Mouse (Mus musculus): ENCODE data around the gene Auts2. TPM values are rescaled to one million over a fixed set of nuclear protein-coding genes. Genes with fewer than 3 reads are reported as not detected.

The Auts2 gene
- polyA plus RNA-seq, 1 experiment from 2014 or later, result 7.5 TPM

GRCm38 (mm10) chr5:132033491-132034350 lies 509.4 kb downstream of the Auts2 start:
- DNase-seq (ENCODE audit: low spot score), result no peak
- ATAC-seq (replicated peaks; ENCODE audit: low FRiP score, low read depth), result no peak
- Histone ChIP-seq H3K9me3 (replicated peaks; ENCODE audit: low read length) (no peaks in the 10 kb centered on the region), H3K4me2 (ENCODE audit: low read length) (no peak overlapping the region), H3K27me3 (ENCODE audit: insufficient read depth, low read length) (no peaks in the 10 kb centered on the region), H3K4me3 (replicated peaks; ENCODE audit: low read depth, low read length) (no peak overlapping the region), H3K36me3 (ENCODE audit: insufficient read depth, low read length) (no peaks in the 10 kb centered on the region), H3K4me1 (replicated peaks; ENCODE audit: insufficient read depth, low read length) (no peaks in the 10 kb centered on the region), H3K9ac (ENCODE audit: low read depth, low read length) (no peak overlapping the region), H3K27ac (no peak overlapping the region)
- TF ChIP-seq CTCF (IDR thresholded peaks at IDR 0.05; ENCODE audit: low read depth), result no peak
- WGBS, result 75% methylated on average over 15 of the region's 15 CpGs

- no peaks in the 10 kb centered on the region for H3K27me3 ChIP-seq (ENCODE audit: insufficient read depth, low read length)
- no peaks in the 10 kb centered on the region for H3K36me3 ChIP-seq (ENCODE audit: insufficient read depth, low read length)
- TF ChIP-seq CTCF (IDR thresholded peaks at IDR 0.05; ENCODE audit: low read depth), result no peak
- DNase-seq (ENCODE audit: low spot score), result no peak
- H3K9me3 ChIP-seq (replicated peaks; ENCODE audit: low read length), result no peaks in the 10 kb centered on the region
- H3K4me2 ChIP-seq (ENCODE audit: low read length), result no peak overlapping the region
- ATAC-seq (replicated peaks; ENCODE audit: low FRiP score, low read depth), result no peak
- H3K27ac ChIP-seq, result no peak overlapping the region
- H3K4me1 ChIP-seq (replicated peaks; ENCODE audit: insufficient read depth, low read length), result no peaks in the 10 kb centered on the region
- H3K4me3 ChIP-seq (replicated peaks; ENCODE audit: low read depth, low read length), result no peak overlapping the region
- no peak overlapping the region for H3K9ac ChIP-seq (ENCODE audit: low read depth, low read length)
- WGBS, result 67% methylated on average over 15 of the region's 15 CpGs
Measured at GRCm38 (mm10) chr5:132030941-132031531, 512.1 kb downstream of the Auts2 start.

- WGBS, result 87% methylated on average over 11 of the region's 11 CpGs
- DNase-seq (ENCODE audit: low spot score) (no peak), ATAC-seq (replicated peaks; ENCODE audit: low FRiP score, low read depth) (no peak)
- TF ChIP-seq CTCF (IDR thresholded peaks at IDR 0.05; ENCODE audit: low read depth), result no peak
- Histone ChIP-seq H3K9me3 (replicated peaks; ENCODE audit: low read length) (no peaks in the 10 kb centered on the region), H3K4me2 (ENCODE audit: low read length) (no peak overlapping the region), H3K4me3 (replicated peaks; ENCODE audit: low read depth, low read length) (no peak overlapping the region), H3K27me3 (ENCODE audit: insufficient read depth, low read length) (no peaks in the 10 kb centered on the region), H3K27ac (no peak overlapping the region), H3K9ac (ENCODE audit: low read depth, low read length) (no peak overlapping the region), H3K4me1 (replicated peaks; ENCODE audit: insufficient read depth, low read length) (no peaks in the 10 kb centered on the region), H3K36me3 (ENCODE audit: insufficient read depth, low read length) (no peaks in the 10 kb centered on the region)
Measured at GRCm38 (mm10) chr5:132029638-132030037, 513.5 kb downstream of the Auts2 start.

GRCm38 (mm10) chr5:132029038-132029437 lies 514.1 kb downstream of the Auts2 start:
- no peak for ATAC-seq (replicated peaks; ENCODE audit: low FRiP score, low read depth)
- WGBS, result 82% methylated on average over 12 of the region's 12 CpGs

GRCm38 (mm10) chr5:132027859-132028498 lies 515.2 kb downstream of the Auts2 start:
- WGBS, result 70% methylated on average over 5 of the region's 5 CpGs
- no peak overlapping the region for H3K27ac ChIP-seq
- no peak overlapping the region for H3K9ac ChIP-seq (ENCODE audit: low read depth, low read length)
- H3K4me3 ChIP-seq (replicated peaks; ENCODE audit: low read depth, low read length), result no peak overlapping the region
- H3K27me3 ChIP-seq (ENCODE audit: insufficient read depth, low read length), result no peaks in the 10 kb centered on the region
- H3K4me1 ChIP-seq (replicated peaks; ENCODE audit: insufficient read depth, low read length), result no peaks in the 10 kb centered on the region
- DNase-seq (ENCODE audit: low spot score) (no peak), ATAC-seq (replicated peaks; ENCODE audit: low FRiP score, low read depth) (no peak)
- H3K4me2 ChIP-seq (ENCODE audit: low read length), result no peak overlapping the region
- H3K36me3 ChIP-seq (ENCODE audit: insufficient read depth, low read length), result no peaks in the 10 kb centered on the region
- no peaks in the 10 kb centered on the region for H3K9me3 ChIP-seq (replicated peaks; ENCODE audit: low read length)
- TF ChIP-seq CTCF (IDR thresholded peaks at IDR 0.05; ENCODE audit: low read depth), result no peak

More at GRCm38 (mm10) chr5:132029038-132029437, 514.1 kb downstream of the Auts2 start:
- no peak for TF ChIP-seq CTCF (IDR thresholded peaks at IDR 0.05; ENCODE audit: low read depth)
- Histone ChIP-seq H3K4me1 (replicated peaks; ENCODE audit: insufficient read depth, low read length) (no peaks in the 10 kb centered on the region), H3K27me3 (ENCODE audit: insufficient read depth, low read length) (no peaks in the 10 kb centered on the region), H3K9ac (ENCODE audit: low read depth, low read length) (no peak overlapping the region), H3K36me3 (ENCODE audit: insufficient read depth, low read length) (no peaks in the 10 kb centered on the region), H3K4me3 (replicated peaks; ENCODE audit: low read depth, low read length) (no peak overlapping the region), H3K4me2 (ENCODE audit: low read length) (no peak overlapping the region), H3K9me3 (replicated peaks; ENCODE audit: low read length) (no peaks in the 10 kb centered on the region), H3K27ac (no peak overlapping the region)
- DNase-seq (ENCODE audit: low spot score), result no peak

GRCm38 (mm10) chr5:132013296-132013695 lies 529.8 kb downstream of the Auts2 start:
- ATAC-seq (replicated peaks; ENCODE audit: low FRiP score, low read depth), result no peak
- Histone ChIP-seq H3K36me3 (ENCODE audit: insufficient read depth, low read length) (no peaks in the 10 kb centered on the region), H3K4me1 (replicated peaks; ENCODE audit: insufficient read depth, low read length) (no peaks in the 10 kb centered on the region), H3K9me3 (replicated peaks; ENCODE audit: low read length) (no peaks in the 10 kb centered on the region), H3K27ac (no peak overlapping the region), H3K4me3 (replicated peaks; ENCODE audit: low read depth, low read length) (no peak overlapping the region), H3K4me2 (ENCODE audit: low read length) (no peak overlapping the region), H3K27me3 (ENCODE audit: insufficient read depth, low read length) (no peaks in the 10 kb centered on the region), H3K9ac (ENCODE audit: low read depth, low read length) (no peak overlapping the region)
- WGBS, result 53% methylated on average over 7 of the region's 7 CpGs
- DNase-seq (ENCODE audit: low spot score), result no peak
- no peak for TF ChIP-seq CTCF (IDR thresholded peaks at IDR 0.05; ENCODE audit: low read depth)

Measured in kidney, postnatal 0 days (tissue).